Mouse (Mus musculus) cerebellum, postnatal 4 days (tissue): ENCODE results near the gene Osbpl3.
"Not testable (repeated sequence)": the region's sequence is repeated elsewhere in the genome, so short reads cannot be mapped to it uniquely, and the experiment has no call there.

Source experiments
- DNase-seq, 2 experiments: peaks; one replicate each; pipeline ENCODE4 v3.0.0; 2022; ENCODE audit warnings: low spot score in 2 of 2, mixed read lengths in 1 of 2

Gene Osbpl3

DNA sequence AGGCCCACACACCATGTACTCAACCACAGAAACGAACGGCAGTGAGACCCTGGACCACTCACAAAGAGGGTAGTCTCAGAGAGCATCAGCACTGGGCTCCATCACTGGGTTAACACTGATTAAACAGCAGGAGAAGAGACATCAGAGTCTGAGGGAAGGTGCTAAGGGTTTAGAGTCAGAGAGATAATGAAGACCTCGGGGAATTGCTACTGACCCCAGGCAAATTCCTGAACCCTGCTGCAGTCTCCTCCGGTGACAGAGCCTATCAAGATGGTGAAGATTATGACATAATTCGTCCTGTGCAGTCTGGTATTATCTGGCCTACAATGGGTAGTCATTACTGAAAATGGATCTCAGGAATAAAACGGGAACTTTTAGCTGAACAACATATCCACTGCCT, 2.4 kb downstream of the Osbpl3 start:
- no peak for DNase-seq

DNA sequence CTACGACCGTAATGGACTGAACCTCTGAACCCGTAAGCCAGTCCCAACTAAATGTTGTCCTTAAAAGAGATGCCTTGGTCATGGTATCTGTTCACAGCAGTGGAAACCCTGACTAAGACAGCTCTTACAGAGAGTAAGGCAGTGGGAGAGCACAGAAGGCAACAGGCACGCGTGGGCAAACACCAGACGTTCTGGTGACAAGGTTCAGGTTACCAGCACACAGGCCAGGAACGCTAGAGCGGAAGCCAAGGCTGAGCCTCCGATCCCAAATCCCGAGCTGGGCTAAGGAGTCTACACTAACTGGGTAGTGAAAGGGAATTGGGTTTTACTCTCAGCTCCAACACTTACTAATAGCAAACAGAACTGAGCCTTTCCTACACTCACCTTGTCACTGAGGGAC, 3.8 kb downstream of the Osbpl3 start:
- DNase-seq = no peak

DNA sequence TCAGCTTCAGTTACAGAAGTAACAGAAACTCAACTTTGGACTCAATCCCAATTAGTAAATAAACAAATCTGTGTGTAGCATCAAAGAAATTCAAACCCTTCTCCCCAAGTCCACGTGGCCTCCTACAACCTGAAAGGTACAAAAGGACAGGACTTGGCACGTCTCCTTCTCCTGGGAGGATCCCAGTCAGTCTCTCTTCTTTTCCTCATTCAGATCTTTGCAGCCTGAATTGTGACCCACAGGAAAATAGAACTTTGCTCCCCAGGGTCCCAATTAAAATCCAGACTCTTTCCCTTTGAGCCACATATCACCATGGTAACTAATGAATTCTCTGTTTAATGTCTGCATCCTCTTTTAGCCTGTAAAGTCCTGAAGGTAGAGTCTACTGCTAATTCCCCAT, 10.4 kb downstream of the Osbpl3 start:
- DNase-seq = no peak

DNA sequence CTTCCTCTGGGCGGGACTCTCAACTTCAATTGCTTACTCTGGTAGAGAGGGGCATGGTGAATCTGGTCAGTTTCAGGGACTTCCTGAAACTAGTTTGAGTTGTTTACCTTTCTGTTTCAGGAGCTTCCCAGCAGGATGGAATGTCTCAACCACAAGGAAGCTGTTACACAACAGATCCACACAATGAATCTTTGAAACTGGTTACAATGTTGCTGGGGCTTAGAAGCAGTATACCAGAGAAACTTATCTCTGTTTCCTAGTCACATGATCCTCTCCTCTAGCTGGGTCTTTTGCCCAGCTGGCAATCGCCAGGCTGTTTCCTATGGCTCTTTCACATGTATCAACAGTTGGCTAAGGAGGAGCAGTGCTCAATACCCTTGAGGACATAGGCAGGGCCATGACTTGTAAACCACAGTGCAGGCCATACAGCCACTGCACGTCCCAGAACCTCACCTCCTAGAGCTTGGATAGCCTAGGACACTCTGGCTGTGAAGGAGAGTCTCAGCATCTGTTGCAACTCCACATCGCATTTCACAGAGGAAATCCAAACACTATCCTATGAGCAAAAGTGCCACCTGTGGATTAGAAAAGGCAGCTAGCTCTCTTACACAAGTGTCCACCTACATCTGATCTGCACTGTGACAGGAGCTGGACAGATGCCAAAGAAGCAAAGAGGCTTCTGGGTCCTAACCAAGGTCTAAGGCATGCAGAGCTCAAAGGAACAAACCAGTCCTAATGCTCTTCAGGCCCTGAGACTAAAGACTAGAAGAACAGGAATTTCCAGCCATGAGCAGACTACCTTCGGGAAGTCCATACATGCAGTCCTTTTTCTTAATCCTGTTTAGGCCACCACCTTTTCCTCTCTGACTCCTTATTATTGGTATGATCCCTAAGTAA, 14.8 kb downstream of the Osbpl3 start:
- no peak for DNase-seq

DNA sequence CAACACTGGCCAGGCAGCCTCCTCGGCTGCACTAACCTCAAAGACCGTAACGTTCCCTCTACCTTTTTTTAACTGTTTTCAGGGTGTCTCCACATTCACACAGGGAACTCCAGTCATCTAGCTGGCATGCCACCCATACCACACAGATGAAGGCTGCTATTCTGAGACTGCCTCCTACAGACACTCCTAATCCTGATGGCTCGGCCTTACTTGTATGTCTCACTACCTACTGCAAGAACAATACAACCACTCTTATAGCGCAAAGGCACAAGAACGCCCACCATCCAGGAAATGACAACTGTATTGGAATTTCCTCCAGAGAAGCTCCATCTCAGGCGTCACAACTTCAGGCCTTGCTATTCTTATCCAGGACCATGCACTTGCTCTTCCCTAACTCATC, 15.8 kb downstream of the Osbpl3 start:
- DNase-seq = no peak

DNA sequence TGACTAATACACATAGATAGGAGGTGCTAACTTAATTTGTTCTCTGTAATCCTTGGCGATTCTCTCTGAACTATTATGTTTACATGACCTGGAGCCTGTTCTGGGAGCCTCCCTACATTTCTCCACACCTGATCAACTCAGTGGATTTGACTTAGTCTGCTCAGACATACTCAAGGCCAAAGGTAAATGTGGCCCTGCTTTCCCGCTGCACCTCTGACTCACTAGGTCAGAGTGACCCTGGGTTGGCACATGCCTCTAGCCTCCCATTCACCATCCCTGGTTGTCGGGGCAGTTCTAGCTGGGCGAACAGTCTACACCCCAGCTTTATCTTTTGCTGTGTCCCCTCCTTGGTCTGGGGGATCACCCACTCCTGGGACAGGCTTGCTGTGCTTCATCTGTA, 17.1 kb downstream of the Osbpl3 start:
- DNase-seq = not testable (repeated sequence)

DNA sequence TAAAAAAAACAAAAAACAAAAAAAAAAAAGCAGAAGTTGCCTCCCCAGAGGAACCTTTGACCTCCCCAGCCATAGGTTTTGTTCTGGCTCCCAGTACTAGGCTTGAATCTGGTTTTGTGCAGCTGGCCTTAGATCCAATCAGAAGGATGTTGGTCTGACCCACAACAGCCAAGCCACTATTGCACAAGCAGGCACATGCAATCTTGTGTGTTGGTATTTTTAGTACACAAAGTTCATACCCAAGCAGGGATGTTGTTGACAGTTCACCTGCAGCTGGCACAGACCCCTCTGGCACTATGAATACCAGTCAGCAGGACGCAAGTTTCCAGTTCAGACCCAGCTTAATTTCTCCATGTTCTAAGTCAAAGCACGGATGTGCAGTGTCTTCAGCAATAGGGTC, 18.2 kb downstream of the Osbpl3 start:
- no peak for DNase-seq

DNA sequence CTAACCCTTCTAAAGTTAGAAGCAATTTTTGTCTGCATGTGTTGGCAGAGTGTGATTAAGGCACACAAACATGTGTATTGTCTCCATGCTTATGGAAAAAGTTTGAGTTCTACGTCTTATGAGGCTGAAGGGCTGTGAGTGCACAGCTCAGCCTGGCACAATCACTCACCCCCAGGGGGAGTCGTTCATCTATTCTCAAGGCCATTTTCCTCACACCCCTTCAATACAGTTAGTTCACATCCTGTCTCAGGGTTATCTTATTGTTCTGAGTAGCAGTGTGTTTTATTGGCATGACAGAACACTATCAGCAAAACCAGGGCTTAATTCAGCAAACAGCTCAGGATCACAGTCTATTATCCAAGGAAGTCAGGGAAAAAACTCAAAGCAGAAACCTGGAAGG, 19.3 kb downstream of the Osbpl3 start:
- DNase-seq = no peak

DNA sequence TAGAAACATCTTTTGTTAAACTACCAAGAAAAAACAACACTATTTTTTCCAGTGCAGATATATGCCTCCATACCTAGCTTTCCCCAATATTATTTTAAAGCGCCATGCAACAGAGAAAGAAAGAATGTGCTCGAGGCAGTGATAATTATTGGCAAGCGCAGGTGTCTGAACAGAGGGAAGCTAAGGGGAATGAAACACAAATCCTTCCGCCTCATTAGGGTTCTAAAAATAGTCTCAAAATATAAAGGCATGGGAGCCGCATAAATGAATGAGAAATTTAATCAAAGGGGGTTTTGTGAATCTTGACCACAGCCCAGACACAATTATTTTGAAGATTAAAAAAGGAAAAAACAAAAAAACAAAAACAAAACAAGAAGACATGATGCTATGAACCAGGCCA, 23.5 kb downstream of the Osbpl3 start:
- DNase-seq = no peak

DNA sequence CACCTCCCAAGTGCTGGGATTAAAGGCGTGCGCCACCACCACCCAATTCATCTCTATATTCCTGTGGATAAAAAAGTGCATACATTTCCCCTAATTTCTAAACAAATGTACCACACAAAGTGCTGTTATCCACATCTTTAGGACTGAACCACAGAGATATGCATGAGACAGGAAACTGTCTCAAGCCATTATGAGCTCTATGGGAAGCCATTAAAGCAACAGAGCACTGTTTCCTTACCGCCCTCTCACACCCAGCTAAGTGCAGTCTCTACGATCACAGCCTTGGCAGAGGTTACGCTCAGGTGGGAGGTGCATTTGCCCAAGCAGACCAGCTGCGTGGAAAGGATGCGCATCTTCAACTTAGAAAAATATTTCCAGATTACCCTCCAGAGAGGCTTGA, 26.7 kb downstream of the Osbpl3 start:
- no peak for DNase-seq

DNA sequence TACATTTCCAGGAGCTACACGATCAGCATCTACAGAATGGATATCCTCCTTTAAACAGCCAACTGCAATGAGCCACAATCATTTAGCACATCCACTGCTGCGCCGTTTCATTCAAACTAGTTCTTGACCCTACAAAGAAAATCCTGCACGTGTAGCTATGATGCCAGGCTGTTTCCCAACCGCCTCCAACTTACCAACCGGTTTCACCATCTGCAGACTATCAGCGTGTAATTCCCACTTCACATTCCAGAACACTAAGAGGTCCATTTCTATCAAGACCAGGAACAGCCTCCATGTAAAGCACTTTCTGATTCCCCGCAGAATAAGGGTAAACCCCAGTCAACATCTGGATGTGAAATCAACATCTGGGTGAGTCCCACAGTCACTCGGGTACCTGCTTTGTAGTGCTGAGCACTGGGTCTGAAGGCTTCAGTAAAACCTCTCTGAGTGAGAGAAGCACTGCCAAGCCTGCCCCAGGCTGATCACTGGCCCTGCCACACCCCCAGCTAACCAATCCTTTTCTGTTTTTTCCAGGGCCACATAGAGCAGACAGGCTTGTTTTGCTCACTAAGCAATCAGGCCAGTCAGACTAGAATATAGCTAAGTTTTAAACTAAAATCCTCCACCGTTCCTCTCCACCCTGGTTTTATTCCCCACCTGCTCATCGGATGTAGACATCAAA, 28.8 kb downstream of the Osbpl3 start:
- DNase-seq = no peak

DNA sequence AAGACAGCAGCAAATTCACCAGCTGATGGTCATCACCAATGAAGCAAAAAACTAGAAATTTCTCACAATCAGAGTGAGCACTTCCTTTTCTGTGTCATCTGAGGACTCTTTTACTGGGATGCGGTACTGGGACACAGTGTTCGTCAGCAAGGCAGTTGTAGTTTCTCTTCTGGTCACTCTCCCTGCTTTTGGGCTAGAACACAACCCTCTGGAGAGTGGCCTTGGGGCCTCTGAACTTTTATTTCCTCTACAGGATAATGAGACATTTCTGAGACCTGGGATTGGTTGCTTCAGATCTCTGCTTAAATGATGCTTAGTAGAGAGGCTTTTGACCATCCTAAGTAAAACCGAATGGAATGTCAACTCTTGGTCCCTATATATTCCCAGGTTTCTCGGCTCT, 29.4 kb downstream of the Osbpl3 start:
- DNase-seq = no peak

DNA sequence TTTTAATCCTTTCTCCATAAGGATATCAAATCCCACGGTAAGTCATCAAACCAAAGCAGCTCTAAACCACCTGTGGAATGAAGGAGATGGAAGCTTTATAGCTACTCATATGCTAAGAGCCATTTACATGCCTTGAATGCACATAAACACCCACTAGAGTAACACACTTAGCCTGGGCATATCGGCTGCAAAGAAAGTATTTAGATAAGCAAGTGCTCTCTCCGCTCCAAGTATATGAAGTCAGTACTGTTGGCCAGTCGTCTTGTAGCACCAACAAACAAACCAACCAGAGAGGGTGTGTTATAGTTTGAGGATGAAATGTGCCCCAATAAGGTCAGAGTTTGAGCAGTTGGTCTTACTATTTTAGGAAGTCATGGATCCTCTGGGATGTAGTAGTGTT, 31.7 kb downstream of the Osbpl3 start:
- no peak for DNase-seq

DNA sequence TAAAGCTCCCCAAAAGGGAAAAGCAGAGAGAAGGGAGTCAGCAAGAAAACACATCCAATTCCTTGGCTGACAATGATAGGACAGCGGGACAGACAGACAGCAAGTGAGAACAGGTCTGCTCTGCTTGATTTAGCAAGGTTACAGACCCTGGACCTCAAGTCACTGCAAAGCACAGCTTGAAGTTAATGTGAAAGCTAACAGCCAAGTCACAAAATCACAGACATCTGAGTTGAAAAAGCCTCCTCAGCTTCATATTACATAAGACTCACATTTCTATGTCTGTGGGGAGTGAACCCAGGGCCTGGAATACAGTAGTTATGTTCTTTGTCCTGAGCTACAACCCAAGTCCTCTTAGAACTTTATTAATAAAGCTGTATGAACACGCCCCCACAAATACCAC, 35.6 kb downstream of the Osbpl3 start:
- DNase-seq = no peak

DNA sequence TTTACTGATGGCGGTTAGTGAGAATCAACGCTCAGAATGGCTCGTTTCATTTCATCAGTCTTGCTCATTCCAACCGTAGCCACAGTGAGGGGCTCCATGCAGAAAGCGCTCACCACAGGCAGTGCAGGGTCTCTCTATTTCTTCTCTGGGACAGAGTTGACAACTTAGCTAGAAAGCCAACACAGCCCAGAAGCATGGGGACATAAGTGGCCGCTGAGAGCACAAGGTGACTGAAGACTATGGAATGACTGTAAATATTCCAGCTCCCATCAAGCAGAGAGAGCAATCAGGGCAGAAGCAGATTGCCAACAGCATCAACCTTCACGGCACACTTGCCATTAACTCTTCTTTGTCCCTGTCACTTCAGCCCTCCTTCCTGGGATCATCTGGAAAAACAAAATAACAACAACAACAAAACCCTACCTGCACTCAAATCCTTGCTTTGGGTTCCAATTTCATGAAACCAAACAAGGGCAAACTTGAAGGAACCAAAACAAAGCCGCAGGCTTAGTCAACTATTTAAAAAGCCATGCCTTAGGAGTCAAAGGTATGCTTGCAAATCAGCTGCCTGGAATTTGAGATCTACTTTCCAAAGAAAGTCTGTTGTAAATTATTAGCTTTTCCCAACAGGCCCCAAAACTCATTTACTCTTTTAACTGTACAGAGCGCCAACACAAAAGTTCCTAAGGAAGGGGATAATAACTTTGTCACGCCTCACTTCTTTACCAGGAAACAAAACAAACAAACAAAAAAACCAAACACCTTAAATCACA, 36.3 kb downstream of the Osbpl3 start:
- no peak for DNase-seq

DNA sequence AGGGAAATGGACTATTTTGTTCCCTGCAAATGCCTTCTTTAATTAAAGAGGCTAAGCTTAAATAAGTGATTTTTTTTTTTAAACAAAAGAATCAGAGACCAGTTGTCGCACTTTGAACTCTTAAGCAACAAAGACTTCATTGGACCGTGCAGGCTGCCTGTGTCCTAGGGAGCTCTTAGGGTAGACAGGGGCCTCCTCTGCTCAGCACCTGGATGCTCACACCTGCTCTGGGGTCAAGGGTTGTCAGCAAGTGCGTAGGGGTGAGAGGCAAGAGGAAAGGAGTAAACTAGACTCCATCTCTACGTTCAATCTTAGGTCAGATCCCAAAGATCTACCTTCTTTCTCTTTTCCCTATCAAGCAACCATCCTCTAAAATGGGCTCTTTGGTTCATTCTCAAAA, 37.0 kb downstream of the Osbpl3 start:
- DNase-seq = no peak

DNA sequence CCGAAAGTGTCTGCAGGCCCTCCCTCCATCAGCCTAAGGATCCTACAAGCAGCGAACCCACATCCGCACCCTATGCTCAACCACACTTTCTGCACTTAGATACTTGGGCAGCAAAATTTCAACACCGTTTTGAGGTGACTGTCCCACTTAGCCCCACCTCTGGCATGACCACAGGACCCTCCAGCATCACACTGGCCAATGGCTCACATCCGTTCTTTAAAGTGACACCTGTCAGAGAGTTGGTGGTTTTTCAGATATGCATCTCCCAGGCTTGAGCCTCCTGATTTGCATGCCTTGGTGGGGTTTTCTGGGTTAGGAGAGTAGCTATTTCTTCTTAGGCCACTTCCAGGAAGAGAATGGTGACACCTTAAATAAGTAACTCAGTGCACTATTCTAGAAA, 39.1 kb downstream of the Osbpl3 start:
- DNase-seq = no peak

DNA sequence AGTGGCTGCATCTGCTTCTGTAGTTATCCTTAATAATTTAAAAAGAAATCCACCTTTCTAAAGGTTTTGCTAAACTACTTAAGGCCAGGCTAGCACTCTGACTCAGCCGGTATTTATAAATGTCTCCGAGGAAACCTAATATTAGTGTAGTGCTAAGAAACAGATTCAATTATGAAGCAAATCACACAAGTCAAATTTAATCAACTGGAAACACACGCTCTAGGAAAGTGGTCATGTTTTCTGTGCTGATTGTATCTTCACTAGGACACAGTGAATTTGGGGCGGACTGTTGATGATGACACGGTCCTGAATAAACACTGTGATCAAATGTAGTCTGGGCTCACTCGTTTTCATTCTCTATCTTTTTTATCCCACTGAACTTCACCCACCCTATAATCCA, 40.6 kb downstream of the Osbpl3 start:
- DNase-seq = no peak

DNA sequence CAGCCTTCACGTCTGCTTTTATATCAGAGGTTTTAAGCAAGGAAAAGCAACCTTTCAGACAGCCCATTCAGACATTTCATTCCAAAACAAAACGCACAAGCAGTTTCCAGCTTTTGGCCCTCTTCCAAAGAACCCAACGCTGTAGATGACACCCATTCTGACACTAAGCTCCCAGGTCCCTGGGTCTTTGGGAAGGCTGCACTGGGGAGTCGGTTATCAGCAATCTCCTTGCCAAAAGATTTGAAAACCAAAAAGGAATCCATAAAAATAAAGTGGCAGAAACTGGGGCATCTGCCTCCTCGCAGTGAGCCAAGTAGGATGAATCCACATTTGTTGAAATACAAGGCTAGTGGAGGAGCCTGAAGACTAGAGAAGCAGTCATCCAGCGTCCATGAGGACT, 41.5 kb downstream of the Osbpl3 start:
- no peak for DNase-seq

DNA sequence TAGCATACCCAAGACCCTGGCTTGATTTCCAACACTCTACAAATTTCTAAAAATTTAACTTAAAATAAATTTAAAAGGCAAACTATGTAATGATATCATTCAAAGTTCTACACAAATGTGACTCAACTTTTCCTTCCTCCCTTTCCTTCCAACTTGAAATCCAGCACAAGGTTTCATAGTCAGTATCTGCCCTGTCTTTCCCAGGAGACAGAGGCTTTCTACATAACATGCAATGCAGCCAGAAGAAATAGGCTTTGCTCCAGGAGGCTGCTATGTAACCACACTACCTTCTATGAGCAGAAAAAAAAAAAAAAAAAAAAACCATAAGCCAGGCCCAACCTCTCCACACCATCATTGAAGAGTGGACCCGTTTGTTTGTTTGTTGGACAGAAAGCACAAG, 42.6 kb downstream of the Osbpl3 start:
- no peak for DNase-seq

DNA sequence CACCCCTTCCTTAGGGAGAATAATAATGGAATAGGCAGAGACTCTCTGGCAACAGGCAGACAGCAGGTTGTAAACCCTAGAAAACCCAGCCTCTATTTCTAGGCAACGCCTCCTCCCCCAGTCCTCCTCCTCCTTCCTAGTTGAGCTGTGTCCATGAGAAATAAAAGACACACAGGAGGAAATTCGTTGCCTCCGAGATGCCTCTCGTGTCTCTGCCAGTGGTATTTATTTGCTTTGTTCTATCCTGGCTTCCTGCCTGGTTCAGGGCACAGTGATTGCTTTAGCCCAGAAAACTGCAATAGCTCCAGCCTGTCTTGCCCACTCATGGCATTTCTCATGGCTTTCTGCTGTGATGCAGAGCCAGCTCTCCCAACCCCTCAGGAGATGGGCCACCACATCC, 43.8 kb downstream of the Osbpl3 start:
- peak in 1 of 2 experiments; percentile 20 for DNase-seq

DNA sequence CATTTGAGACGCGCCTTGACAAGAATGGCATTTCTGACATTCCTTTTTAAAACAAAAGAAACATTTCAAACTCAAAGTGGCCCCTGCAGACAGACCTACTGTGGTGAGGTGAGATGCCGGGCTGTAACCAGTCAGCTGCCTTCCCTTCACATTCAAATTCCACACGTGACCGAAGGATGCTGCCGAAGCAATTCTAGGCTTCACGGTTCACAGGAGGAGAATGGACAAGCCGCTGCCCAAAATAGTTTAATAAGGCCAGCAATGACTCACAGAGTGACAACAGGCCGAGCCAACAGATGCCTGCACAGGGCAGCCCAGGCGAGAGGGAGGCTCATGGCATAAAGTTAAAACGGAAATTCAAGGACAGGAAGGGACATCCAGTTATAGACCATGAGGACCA, 51.3 kb downstream of the Osbpl3 start:
- DNase-seq = no peak

DNA sequence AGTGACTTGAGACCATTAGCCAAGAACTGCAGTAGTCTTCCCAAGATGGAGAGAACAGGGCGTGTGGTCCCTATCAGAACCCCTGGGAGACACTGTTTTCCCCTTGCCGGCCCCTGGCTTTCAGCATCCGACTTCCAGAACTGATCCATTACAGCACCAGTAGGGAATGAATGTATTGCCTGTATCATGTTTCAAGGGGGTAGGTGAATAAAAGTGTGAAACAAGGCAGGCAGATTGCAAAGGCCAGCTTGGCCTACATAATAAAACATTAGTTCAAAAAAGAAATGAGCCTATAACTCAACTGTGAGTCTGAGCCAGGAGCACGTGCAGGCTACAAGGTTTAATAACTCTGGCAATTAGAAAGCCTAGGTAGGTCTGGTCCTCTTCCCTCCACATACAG, 52.5 kb downstream of the Osbpl3 start:
- DNase-seq = no peak
